In the genomic region with DNA sequence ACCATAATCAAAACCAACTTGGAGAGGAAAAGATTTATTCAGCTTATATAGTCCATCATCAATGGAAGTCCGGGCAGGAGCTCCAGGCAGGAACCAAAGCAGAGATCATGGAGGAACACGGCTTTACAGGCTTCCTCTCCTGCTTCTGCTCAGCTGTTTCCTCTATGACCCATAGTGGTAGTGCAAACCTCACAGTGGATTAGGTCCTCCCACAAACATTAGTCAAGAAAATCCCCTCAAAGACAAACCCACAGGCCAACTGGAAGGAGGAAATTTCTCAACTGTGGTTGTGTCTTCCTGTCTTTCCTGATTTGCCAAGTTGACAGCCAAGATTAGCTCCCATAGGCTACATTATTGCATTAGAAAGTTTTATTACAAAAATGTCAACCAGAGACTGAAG, we compare ENCODE assay signal across 19 mouse cellular contexts.
"Had no signal": no experiment of that assay in that cellular context is flagged by ENCODE, and none has a peak within 500 bp of the region (broad histone marks: within the 10 kb centered on the region; RNA-seq: fewer than 3 reads in every experiment).

No protein-coding gene starts in this region.

- H3K27ac ChIP-seq: intestine, embryonic 15.5 days; kidney, embryonic 15.5 days; liver, embryonic 13.5 days; midbrain, embryonic 13.5 days; neural tube, embryonic 12.5 days; neural tube, embryonic 15.5 days; stomach, postnatal 0 days had no signal

- H3K4me3 ChIP-seq: intestine, embryonic 15.5 days; kidney, embryonic 15.5 days; liver, embryonic 13.5 days; midbrain, embryonic 13.5 days; neural tube, embryonic 12.5 days; neural tube, embryonic 15.5 days had no signal

- DNase-seq: kidney, adult 11 months; kidney, adult 8-10 months; kidney, postnatal 10 days; kidney, postnatal 4 days; layer of hippocampus, adult 9-11 months; liver, embryonic 13.5 days; lung, adult 2 months; right cerebral cortex, adult 18-20 months; right cerebral cortex, postnatal 14 days; right cerebral cortex, postnatal 4 days; thymus, adult 2 months; thymus, postnatal 14 days; thymus, postnatal 4 days had no signal

- H3K36me3 ChIP-seq: intestine, embryonic 15.5 days; kidney, embryonic 15.5 days; liver, embryonic 13.5 days; midbrain, embryonic 13.5 days; neural tube, embryonic 12.5 days; neural tube, embryonic 15.5 days had no signal
